Mouse (Mus musculus): ENCODE data around the gene Vmn1r114. TPM values are rescaled to one million over a fixed set of nuclear protein-coding genes. Genes with fewer than 3 reads are reported as not detected.
"Not testable (repeated sequence)": the region's sequence is repeated elsewhere in the genome, so short reads cannot be mapped to it uniquely, and the experiment has no call there.

Vmn1r114 gene
- not detected in 2 replicates for polyA plus RNA-seq (2016; fragmentation: Nextera tagmentation; extraction: Ambion mirVana)

DNA sequence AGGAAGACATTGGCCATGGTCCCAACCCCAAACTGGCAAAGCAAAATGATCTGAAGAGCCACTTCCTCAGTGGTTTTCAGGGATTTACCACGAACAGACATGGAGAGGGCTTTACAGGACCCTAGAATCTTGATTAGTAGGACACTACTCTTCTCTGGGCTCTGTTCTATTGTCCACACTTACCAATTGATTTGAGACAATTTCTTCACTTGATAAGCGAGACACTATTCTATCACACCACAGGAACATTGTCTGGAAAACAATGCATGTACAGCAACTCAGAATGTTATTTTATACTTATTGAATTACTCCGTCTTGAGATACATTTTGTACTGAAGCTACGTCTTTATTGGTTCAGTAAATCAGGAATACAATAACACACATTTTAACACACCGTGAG is at the start of gene Vmn1r114:
Gene Vmn1r114, minus strand, starts transcription at position 101 of the 400 bp plus-strand sequence.
- H3K4me3 ChIP-seq (replicated peaks); H3K27ac ChIP-seq; H3K4me2 ChIP-seq; ATAC-seq (ENCODE audit: insufficient number of reproducible peaks, insufficient read depth, low FRiP score, low TSS enrichment, low read depth); H3K9me3 ChIP-seq; H3K9ac ChIP-seq (replicated peaks); H3K36me3 ChIP-seq; H3K27me3 ChIP-seq; H3K4me1 ChIP-seq (replicated peaks): not testable (repeated sequence)
- no CpG with 5 or more reads among the region's 5 CpGs for WGBS

DNA sequence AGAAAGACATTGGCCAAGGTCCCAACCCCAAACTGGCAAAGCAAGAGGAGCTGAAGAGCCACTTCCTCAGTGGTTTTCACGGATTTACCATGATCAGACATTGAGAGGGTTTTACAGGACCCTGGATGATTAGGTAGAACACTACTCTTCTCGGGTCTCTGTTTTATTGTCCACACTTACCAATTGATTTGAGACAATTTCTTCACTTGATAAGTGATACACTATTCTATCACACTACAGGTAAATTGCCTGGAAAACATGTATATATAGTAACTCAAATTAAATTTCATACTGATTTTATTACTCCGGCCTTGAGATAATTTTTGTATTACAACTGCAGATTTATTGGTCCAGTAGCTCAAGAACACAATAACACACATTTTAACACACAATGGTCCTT is 32.9 kb upstream of the Vmn1r114 start, which contains the start of gene Vmn1r115:
Gene Vmn1r115, minus strand, starts transcription at position 101 of the 400 bp plus-strand sequence.
- ATAC-seq (ENCODE audit: insufficient number of reproducible peaks, insufficient read depth, low FRiP score, low TSS enrichment, low read depth); H3K9me3 ChIP-seq; H3K4me3 ChIP-seq (replicated peaks); H3K36me3 ChIP-seq; H3K9ac ChIP-seq (replicated peaks); H3K4me2 ChIP-seq; H3K4me1 ChIP-seq (replicated peaks); H3K27me3 ChIP-seq; H3K27ac ChIP-seq: not testable (repeated sequence)
- 100% methylated on average over 1 of the region's 3 CpGs for WGBS

DNA sequence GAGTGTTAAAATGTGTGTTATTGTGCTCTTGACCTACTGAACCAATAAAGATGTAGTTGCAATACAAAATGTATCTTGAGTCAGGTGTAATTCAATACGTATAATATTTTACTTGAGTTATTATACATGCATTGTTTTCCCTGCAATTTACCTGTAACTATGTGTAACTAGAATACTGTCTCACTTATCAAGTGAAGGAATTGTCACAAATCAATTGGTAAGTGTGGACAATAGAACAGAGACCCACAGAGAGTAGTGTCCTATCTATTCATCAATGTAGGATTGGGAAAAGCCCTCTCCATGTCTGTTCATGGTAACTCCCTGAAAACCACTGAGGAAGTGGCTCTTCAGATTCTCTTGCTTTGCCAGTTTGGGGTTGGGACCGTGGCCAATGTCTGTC is 25.0 kb downstream of the Vmn1r114 start, which contains the start of gene Vmn1r113:
Gene Vmn1r113, plus strand, starts transcription at position 301 of the 400 bp plus-strand sequence.
- 60% methylated on average over 2 of the region's 2 CpGs for WGBS
- ATAC-seq (ENCODE audit: insufficient number of reproducible peaks, insufficient read depth, low FRiP score, low TSS enrichment, low read depth); H3K27ac ChIP-seq; H3K9ac ChIP-seq (replicated peaks); H3K4me2 ChIP-seq; H3K4me3 ChIP-seq (replicated peaks); H3K9me3 ChIP-seq; H3K36me3 ChIP-seq; H3K27me3 ChIP-seq; H3K4me1 ChIP-seq (replicated peaks): not testable (repeated sequence)

DNA sequence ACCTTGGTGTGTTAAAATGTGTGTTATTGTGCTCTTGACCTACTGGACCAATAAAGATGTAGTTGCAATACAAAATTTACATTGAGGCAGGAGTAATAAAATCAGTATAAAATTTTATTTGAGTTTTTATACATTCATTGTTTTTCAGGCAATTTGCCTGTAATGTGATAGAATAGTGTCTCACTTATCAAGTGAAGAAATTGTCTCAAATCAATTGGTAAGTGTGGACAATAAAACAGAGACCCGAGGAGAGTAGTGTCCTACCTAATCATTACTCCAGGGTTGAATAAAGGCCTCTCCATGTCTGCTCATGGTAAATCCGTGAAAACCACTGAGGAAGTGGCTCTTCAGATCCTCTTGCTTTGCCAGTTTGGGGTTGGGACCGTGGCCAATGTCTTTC is 41.1 kb downstream of the Vmn1r114 start, which contains the start of gene Vmn1r112:
Gene Vmn1r112, plus strand, starts transcription at position 301 of the 400 bp plus-strand sequence.
- not testable (repeated sequence) for H3K27ac ChIP-seq; H3K4me1 ChIP-seq (replicated peaks); H3K9me3 ChIP-seq; H3K27me3 ChIP-seq; H3K36me3 ChIP-seq; H3K9ac ChIP-seq (replicated peaks); ATAC-seq (ENCODE audit: insufficient number of reproducible peaks, insufficient read depth, low FRiP score, low TSS enrichment, low read depth); H3K4me3 ChIP-seq (replicated peaks); H3K4me2 ChIP-seq
- no CpG with 5 or more reads among the region's 3 CpGs for WGBS

Other genes starting within 250 kb of the Vmn1r114 start
- gene Gm4141, start 235.9 kb downstream of the Vmn1r114 start, polyA plus RNA-seq (2016; fragmentation: Nextera tagmentation; extraction: Ambion mirVana), result not detected in 2 replicates
- gene Gm4513, start 213.2 kb downstream of the Vmn1r114 start, polyA plus RNA-seq (2016; fragmentation: Nextera tagmentation; extraction: Ambion mirVana), result not detected in 2 replicates
- gene Vmn1r107, start 143.3 kb downstream of the Vmn1r114 start, polyA plus RNA-seq (2016; fragmentation: Nextera tagmentation; extraction: Ambion mirVana), result not detected in 2 replicates
- gene Vmn1r111, start 109.0 kb downstream of the Vmn1r114 start, polyA plus RNA-seq (2016; fragmentation: Nextera tagmentation; extraction: Ambion mirVana), result not detected in 2 replicates
- gene Gm10668, start 81.6 kb downstream of the Vmn1r114 start, polyA plus RNA-seq (2016; fragmentation: Nextera tagmentation; extraction: Ambion mirVana), result not detected in 2 replicates
- gene Vmn1r112, start 41.0 kb downstream of the Vmn1r114 start, polyA plus RNA-seq (2016; fragmentation: Nextera tagmentation; extraction: Ambion mirVana), result not detected in 2 replicates
- gene Vmn1r113, start 24.9 kb downstream of the Vmn1r114 start, polyA plus RNA-seq (2016; fragmentation: Nextera tagmentation; extraction: Ambion mirVana), result not detected in 2 replicates
- gene Vmn1r115, start 32.8 kb upstream of the Vmn1r114 start, polyA plus RNA-seq (2016; fragmentation: Nextera tagmentation; extraction: Ambion mirVana), result not detected in 2 replicates
- not detected in 2 replicates for gene Vmn1r116, start 60.1 kb upstream of the Vmn1r114 start, polyA plus RNA-seq (2016; fragmentation: Nextera tagmentation; extraction: Ambion mirVana)
- not detected in 2 replicates for gene Vmn1r117, start 71.9 kb upstream of the Vmn1r114 start, polyA plus RNA-seq (2016; fragmentation: Nextera tagmentation; extraction: Ambion mirVana)
- not detected in 2 replicates for gene Vmn1r118, start 100.2 kb upstream of the Vmn1r114 start, polyA plus RNA-seq (2016; fragmentation: Nextera tagmentation; extraction: Ambion mirVana)
- not detected in 2 replicates for gene Vmn1r119, start 200.3 kb upstream of the Vmn1r114 start, polyA plus RNA-seq (2016; fragmentation: Nextera tagmentation; extraction: Ambion mirVana)
- not detected in 2 replicates for gene Vmn1r120, start 241.6 kb upstream of the Vmn1r114 start, polyA plus RNA-seq (2016; fragmentation: Nextera tagmentation; extraction: Ambion mirVana)